Mouse (Mus musculus): ENCODE data around the gene Proser2.

Proser2 gene

GRCm38 (mm10) chr2:6074891-6075529, 55.0 kb downstream of the Proser2 start:
- peak; percentile 93 for DNase-seq (ENCODE audit: low read depth, low spot score)

- no peak for DNase-seq (ENCODE audit: low read depth, low spot score)
Observed at GRCm38 (mm10) chr2:6072685-6073260, 57.2 kb downstream of the Proser2 start.

- DNase-seq (ENCODE audit: low read depth, low spot score), result peak; percentile 93
Observed at GRCm38 (mm10) chr2:6071598-6072440, 58.2 kb downstream of the Proser2 start.

- DNase-seq (ENCODE audit: low read depth, low spot score), result peak; percentile 61
Observed at GRCm38 (mm10) chr2:6070925-6071324, 59.1 kb downstream of the Proser2 start.

GRCm38 (mm10) chr2:6067341-6067740, 62.7 kb downstream of the Proser2 start:
- DNase-seq (ENCODE audit: low read depth, low spot score), result no peak

- DNase-seq (ENCODE audit: low read depth, low spot score), result peak; percentile 87
Observed at GRCm38 (mm10) chr2:6060071-6060804, 69.8 kb downstream of the Proser2 start.

GRCm38 (mm10) chr2:6059291-6059690, 70.7 kb downstream of the Proser2 start:
- peak; percentile 56 for DNase-seq (ENCODE audit: low read depth, low spot score)

GRCm38 (mm10) chr2:6056518-6056917, 73.5 kb downstream of the Proser2 start:
- DNase-seq (ENCODE audit: low read depth, low spot score), result no peak

GRCm38 (mm10) chr2:6055466-6055865, 74.5 kb downstream of the Proser2 start:
- peak; percentile 80 for DNase-seq (ENCODE audit: low read depth, low spot score)

- DNase-seq (ENCODE audit: low read depth, low spot score), result no peak
Observed at GRCm38 (mm10) chr2:6049018-6049417, 81.0 kb downstream of the Proser2 start.

GRCm38 (mm10) chr2:6048570-6048969, 81.4 kb downstream of the Proser2 start:
- DNase-seq (ENCODE audit: low read depth, low spot score), result no peak
